Mouse (Mus musculus) left cerebral cortex, adult 8-10 months (tissue): ENCODE results near the gene Hilpda. TPM values are rescaled to one million over a fixed set of nuclear protein-coding genes. Genes with fewer than 3 reads are reported as not detected.

Experiments used
- DNase-seq, 2 experiments: peaks; one replicate each; pipeline ENCODE4 v3.0.0; 2022; ENCODE audit warnings: low spot score in 2 of 2
- total RNA-seq, 4 experiments: library from RNA; stranded (reverse); gene quantifications; 2 replicates each; pipeline ENCODE4 v1.2.4; 2022

Gene Hilpda
- total RNA-seq, 4 experiments from 2014 or later: 5.2 to 8.6 (median 6.1) TPM

DNA sequence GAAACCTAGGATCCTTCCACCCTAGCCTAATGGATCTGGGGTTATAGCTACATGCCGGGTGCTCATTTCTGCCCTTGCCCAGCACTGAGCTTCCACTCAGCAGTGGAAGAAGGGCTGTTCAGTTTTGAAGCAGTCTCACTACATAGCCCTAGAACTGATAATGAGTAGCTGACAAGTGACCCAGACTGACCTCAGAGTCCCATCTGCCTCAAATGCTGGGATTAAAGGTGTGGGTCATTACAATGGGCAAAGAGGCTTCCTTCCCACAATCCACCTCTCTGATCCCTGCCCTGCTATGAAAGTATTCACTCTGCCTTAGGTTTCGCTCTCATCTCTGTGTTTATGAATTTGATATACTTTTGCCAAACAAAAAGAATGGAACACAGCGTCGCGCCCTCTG, 4.5 kb downstream of the Hilpda start:
- DNase-seq: no peak

- DNase-seq: no peak
These were observed 6.4 kb downstream of the Hilpda start for GRCm38 (mm10) chr6:29278513-29279267.

GRCm38 (mm10) chr6:29279293-29279692, 7.0 kb downstream of the Hilpda start, which contains the start of gene Fam71f2:
TSS of gene Fam71f2 (plus strand) at chr6:29279593.
- no peak for DNase-seq

GRCm38 (mm10) chr6:29280671-29281070, 8.4 kb downstream of the Hilpda start:
- DNase-seq: no peak

GRCm38 (mm10) chr6:29286870-29287269, 14.6 kb downstream of the Hilpda start:
- no peak for DNase-seq

GRCm38 (mm10) chr6:29287481-29287880, 15.2 kb downstream of the Hilpda start:
- no peak for DNase-seq

DNA sequence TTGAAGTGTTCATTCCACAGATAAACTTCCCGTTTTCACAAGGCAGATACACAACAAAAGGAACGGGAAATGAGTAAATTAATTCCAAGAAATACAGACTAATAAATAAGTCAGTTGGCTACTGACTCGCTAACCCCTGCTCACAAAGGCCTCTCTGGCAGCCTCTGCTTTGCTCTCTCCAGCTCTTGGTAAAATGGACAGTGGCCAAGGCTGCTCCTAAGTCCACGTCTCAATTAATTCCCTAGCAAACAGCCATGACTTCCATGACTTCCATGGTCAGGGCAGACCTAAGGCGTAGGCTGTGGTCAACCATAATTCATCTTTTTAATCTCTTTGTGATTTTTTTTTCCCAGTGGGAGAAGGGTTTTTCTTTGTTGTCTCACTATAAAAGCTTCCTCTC, 15.7 kb downstream of the Hilpda start:
- DNase-seq: no peak

- no peak for DNase-seq
These were observed 16.4 kb downstream of the Hilpda start for GRCm38 (mm10) chr6:29288651-29289050.

- no peak for DNase-seq
These were observed 26.8 kb downstream of the Hilpda start for GRCm38 (mm10) chr6:29299112-29299511.

DNA sequence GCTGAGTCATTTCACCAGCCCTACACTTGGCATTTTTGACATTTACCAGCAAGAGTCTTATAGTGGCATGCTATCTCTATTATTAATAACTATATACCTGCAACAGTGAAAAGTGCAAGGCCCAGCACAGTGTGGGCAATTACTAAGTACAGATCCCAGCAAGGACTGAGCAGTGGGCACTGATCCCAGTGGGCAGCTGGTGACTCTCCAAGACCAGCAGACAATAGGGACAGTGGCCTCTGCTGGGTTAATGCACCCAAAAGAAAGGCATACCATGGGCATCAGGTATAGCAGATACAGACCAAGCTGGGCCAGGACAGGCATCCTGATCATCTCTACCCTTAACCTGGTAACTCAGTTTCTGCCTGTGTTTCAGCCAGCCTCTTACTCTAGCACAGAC, 31.0 kb downstream of the Hilpda start:
- DNase-seq: no peak

DNA sequence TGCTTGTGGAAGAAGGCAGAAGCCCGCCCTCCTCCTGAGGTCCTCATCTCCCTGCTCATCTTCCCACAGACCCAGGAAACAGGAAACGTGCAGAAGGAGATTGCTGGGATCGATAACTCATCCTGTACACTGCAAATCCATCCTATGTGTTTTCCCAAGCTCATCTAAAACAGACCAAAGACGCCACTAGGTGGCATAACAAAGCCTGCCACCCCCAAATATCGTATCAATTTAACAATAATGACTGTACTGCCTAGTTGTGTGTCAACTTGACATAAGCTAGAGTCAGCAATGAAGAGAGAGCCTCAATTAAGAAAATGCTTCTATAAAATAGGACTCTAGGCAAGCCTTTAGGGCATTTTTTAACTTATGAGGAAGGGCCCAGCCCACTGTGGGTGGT, 31.4 kb downstream of the Hilpda start:
- no peak for DNase-seq

DNA sequence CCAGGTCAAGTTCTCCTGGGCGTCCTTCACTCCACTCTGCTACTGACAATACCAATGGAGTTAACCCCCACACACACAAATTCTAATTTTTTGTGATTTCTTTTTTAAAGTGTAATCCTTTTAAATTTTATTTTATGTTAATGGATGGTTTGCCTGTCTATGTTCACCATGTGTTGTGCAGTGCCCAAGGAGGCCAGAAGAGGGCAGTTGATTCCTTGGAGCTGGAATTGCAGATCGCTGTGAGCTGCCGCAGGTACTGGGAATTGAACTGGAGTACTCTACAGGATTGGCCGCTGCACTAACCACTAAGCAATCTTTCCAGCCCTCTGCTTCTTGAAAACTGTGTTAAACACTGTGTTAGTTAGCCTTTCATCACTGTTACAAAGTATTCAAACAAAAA, 33.2 kb downstream of the Hilpda start:
- no peak for DNase-seq

DNA sequence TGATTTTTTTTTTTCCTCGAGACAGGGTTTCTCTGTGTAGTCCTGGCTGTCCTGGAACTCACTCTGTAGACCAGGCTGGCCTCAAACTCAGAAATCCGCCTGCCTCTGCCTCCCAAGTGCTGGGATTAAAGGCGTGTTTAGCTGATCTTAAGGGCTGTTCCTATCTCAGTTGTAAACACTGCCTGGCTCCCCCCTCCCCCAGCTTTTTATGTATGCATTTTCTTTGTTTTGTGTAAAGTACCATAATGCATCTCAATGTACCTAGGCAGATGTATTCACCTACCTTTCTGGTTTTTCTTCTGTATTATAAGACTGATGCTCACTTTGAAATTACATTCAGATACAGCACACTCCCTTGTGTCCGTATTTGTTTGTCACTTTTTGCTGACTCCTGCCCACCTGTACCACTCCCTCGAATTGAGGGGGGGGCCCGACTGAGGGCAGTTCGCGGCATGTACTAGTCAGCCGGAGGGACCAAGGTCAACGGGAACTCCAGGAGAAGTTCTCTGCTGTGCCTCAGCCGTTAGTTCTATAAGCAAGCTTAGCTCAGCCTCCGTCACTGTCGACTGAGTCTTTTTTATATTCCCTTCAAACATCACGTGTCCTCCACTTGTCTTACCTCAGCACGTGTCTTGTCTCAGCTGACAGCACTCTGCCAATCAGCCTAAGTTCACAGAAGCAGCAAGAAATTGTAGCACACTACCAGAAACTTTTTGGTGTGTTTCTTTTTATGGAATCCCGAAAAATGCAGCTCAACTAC, 36.7 kb downstream of the Hilpda start:
- DNase-seq: no peak

GRCm38 (mm10) chr6:29313690-29314202, 41.5 kb downstream of the Hilpda start:
- no peak for DNase-seq

- no peak for DNase-seq
These were observed 45.0 kb downstream of the Hilpda start for GRCm38 (mm10) chr6:29317286-29317685.

DNA sequence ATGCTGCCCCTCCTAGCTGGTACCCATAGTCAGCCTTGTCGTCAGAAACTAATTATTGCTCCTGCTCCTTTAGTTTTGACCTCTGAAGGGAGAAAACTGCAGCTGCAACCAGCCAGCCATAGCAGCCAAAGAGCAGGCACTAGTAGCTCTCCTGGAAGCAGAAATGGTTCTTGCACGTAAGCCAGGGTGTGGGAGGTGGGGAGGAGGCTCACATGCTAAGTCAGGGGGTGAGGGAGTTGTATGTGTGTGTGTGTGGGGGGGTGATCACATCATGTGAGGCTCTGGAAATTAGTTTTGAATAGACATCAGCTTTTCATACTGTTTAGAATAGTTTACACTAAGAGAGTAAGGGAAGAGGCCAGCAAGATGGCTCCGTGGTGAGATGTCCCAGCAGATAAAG, 45.7 kb downstream of the Hilpda start:
- DNase-seq: no peak

DNA sequence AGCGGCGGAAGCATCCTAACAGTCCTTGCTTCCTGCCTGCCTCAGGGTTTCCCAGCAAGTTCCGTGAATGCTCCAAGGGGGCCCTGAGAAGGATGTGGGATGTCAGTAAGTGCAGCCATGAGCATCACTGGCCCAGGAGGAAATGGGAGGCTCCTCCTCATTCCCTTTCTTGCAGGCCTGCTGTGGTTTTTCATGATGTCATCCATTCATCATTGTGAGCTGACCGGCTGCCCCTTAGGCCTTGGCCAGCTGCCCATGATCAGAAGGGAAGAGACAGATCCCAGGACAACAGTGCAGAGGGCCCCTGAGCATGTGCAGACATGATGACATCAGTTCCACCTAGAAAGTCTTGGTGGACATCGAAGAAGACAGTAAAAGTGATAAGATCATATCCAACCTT, 46.6 kb downstream of the Hilpda start, which contains the start of gene Fam71f1:
Gene Fam71f1, plus strand, starts transcription at position 262 of the 400 bp plus-strand sequence.
- no peak for DNase-seq

DNA sequence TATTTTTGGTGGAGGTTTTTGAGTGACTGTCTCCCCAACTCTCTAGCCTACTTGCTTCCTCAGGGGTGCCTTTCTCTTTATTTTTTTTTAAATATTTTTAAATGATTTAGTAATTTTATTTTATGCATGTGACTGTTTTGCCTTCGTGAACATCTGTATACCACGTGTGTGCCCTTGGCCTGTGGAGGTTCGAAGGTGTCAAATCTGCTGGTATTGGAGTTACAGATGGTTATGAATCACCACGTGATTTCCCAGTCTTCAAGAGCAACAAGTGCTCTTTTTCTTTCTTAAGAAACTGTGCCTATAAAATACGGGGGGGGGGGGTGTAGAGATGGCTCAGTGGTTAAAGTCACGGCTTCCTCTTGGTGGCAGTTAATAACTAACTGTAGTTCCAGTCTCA, 49.3 kb downstream of the Hilpda start:
- no peak for DNase-seq

GRCm38 (mm10) chr6:29322147-29322546, 49.9 kb downstream of the Hilpda start:
- DNase-seq: no peak

GRCm38 (mm10) chr6:29322735-29323134, 50.4 kb downstream of the Hilpda start:
- no peak for DNase-seq
